Mouse (Mus musculus) forebrain, embryonic 11.5 days (tissue): ENCODE results near the gene Sulf2. TPM values are rescaled to one million over a fixed set of nuclear protein-coding genes. Genes with fewer than 3 reads are reported as not detected.

Experiments
- ATAC-seq: fragments of 200-750 bp; cut with Nextera tagmentation; replicated peaks from 2 replicates; pipeline ENCODE4 v1.8.0; 2017; ENCODE audit warnings: moderate TSS enrichment; ENCODE audit not compliant: low FRiP score
- DNase-seq: peaks from one replicate; pipeline ENCODE4 v3.0.0-alpha.2; 2017; ENCODE audit warnings: low spot score
- H3K27ac ChIP-seq: fragments of 300-500 bp; sonication (generic); 2 replicates; pipeline ENCODE4 v1.5.1; 2014; ENCODE audit warnings: low read depth, low read length
- H3K27me3 ChIP-seq: fragments of 300-500 bp; sonication (generic); 2 replicates; pipeline ENCODE4 v1.6.1; 2014; ENCODE audit warnings: mild to moderate bottlenecking, low read length, mixed read lengths; ENCODE audit not compliant: control insufficient read depth, insufficient read depth
- H3K36me3 ChIP-seq: fragments of 300-500 bp; sonication (generic); 2 replicates; pipeline ENCODE4 v1.6.1; 2014; ENCODE audit warnings: mild to moderate bottlenecking, low read length, moderate library complexity, mixed read lengths; ENCODE audit not compliant: control insufficient read depth, insufficient read depth
- H3K4me1 ChIP-seq: fragments of 300-500 bp; sonication (generic); replicated peaks from 2 replicates; pipeline ENCODE4 v1.6.1; 2014; ENCODE audit warnings: low read length, mixed read lengths; ENCODE audit not compliant: control insufficient read depth, insufficient read depth
- H3K4me2 ChIP-seq: fragments of 300-500 bp; sonication (generic); 2 replicates; pipeline ENCODE4 v1.6.1; 2014; ENCODE audit warnings: low read depth, mild to moderate bottlenecking, low read length, moderate library complexity, mixed read lengths; ENCODE audit not compliant: severe bottlenecking
- H3K4me3 ChIP-seq: fragments of 300-500 bp; sonication (generic); 2 replicates; pipeline ENCODE4 v1.5.1; 2014; ENCODE audit warnings: low read depth, low read length
- H3K9ac ChIP-seq: fragments of 300-500 bp; sonication (generic); 2 replicates; pipeline ENCODE4 v1.6.1; 2014; ENCODE audit warnings: low read length
- H3K9me3 ChIP-seq: fragments of 300-500 bp; sonication (generic); 2 replicates; pipeline ENCODE4 v1.6.1; 2016; ENCODE audit warnings: low read length, mixed read lengths; ENCODE audit not compliant: control insufficient read depth
- WGBS: fragments of 180-500 bp; shearing (Covaris S2); extraction: QIAGEN DNeasy Blood & Tissue Kit; methylation state at CpG from one replicate; pipeline ENCODE4 v1.1.7; 2014; 5-methylcytosine and 5-hydroxymethylcytosine counted together
- polyA plus RNA-seq: library from polyadenylated mRNA; unstranded; fragments of >200 nt; fragmentation: Nextera tagmentation; extraction: Ambion mirVana; gene quantifications from 2 replicates; pipeline ENCODE4 v1.2.1, GENCODE M21; 2014

The Sulf2 gene
- 97.9 and 102 TPM in 2 replicates for polyA plus RNA-seq

DNA sequence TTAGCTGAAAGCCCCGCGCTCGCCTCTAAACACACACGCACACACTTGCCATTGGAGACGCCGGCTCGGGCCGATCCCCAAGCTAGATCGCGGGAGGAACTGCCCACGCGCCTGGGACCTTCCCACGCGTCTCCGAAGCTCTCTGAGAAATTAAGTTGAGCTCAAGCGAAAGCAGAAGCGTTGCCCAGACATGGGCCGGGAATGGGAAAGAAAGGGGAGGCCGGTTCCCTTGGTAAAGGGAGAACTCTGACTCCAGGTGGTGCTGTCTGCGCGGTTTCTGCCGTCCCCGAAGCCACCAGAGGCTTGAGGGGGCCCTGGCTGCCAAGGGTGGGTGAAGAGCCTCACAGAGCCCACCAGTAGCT is at the start of gene Sulf2:
Gene Sulf2 (minus strand): TSS at position 210 of the 362 bp plus-strand sequence.
- under 1% methylated on average over 23 of the region's 23 CpGs for WGBS
- H3K4me1 ChIP-seq = peaks cover 35% of the 10 kb centered on the region
- peak; percentile 35 for ATAC-seq
- H3K4me2 ChIP-seq = peak within 1 kb of the TSS; percentile 89
- DNase-seq = peak; percentile 84
- H3K9ac ChIP-seq = peak within 1 kb of the TSS; percentile 89
- peak within 1 kb of the TSS; percentile 72 for H3K4me3 ChIP-seq
- no peaks in the 10 kb centered on the region for H3K36me3 ChIP-seq
- peak within 1 kb of the TSS; percentile 80 for H3K27ac ChIP-seq
- no peaks in the 10 kb centered on the region for H3K9me3 ChIP-seq
- no peaks in the 10 kb centered on the region for H3K27me3 ChIP-seq

DNA sequence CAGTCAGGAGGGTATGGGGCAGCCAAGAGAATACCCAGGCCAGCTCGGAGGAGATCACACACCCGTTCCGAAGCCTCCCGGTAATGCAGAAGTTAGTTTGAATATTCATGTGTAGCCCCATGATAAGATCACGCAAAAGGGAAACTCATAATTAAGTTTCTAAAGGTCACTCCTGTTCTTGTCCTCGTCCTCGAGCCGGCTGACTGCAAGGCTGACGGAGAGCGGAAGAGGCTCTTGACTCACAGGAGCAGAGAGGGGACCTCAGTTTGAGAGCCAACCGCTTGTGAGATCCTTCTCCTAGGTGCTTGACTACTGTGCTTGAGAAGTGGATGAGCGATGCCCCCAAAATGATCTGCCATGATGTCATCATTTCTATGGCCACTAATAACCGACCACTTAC is 48.7 kb upstream of the Sulf2 start:
- H3K4me2 ChIP-seq = no peak overlapping the region
- WGBS = 87% methylated on average over 13 of the region's 13 CpGs

DNA sequence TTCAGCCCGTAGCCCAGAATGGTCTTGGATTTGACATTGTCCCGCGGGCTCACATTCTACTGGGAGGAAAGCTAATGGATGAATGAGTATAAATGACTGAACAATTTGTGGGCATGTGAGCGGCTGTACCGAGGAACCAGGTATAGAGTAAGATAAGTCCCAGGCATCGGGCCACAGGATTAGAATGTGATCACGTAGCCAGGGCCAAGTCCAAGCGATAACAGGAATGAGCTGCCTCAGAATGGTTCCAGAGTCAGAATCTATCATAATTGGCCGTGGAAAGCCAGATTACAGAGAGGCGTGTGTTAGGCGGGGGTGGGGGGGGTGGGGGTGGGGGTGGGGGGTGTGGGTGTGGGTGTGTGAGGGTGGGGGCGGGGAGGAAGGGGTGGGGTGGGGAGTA is 48.2 kb upstream of the Sulf2 start:
- 85% methylated on average over 12 of the region's 12 CpGs for WGBS
- DNase-seq (no peak), ATAC-seq (no peak)
- Histone ChIP-seq H3K4me3 (no peak overlapping the region), H3K4me2 (no peak overlapping the region), H3K36me3 (no peaks in the 10 kb centered on the region), H3K27ac (no peak overlapping the region), H3K9me3 (no peaks in the 10 kb centered on the region), H3K9ac (no peak overlapping the region), H3K27me3 (no peaks in the 10 kb centered on the region), H3K4me1 (no peaks in the 10 kb centered on the region)

More for the DNA sequence above, 48.7 kb upstream of the Sulf2 start:
- Histone ChIP-seq H3K9me3 (no peaks in the 10 kb centered on the region), H3K9ac (no peak overlapping the region), H3K27ac (no peak overlapping the region), H3K4me3 (no peak overlapping the region), H3K27me3 (no peaks in the 10 kb centered on the region), H3K36me3 (no peaks in the 10 kb centered on the region), H3K4me1 (no peaks in the 10 kb centered on the region)
- DNase-seq (no peak), ATAC-seq (no peak)

DNA sequence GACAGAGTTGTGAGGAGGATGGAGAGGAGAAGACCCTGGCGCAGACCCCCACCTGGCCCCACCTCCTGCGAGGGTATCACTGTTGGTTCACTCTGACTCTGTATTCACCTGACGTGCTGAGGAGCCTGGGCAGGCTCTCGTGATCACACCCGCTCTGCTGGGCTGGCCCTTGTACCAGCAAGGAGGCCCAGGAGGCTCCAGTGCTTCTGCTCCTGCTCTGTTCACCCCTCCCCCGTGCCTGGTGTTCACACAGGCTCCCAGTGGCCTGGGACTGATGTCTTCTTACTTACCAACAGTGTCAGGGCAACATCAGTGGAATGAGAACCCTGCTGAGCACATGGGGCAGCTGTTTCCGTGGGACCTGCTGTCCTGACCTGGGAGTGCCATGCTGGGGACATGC is 42.5 kb upstream of the Sulf2 start:
- Histone ChIP-seq H3K4me1 (no peaks in the 10 kb centered on the region), H3K27me3 (no peaks in the 10 kb centered on the region), H3K36me3 (no peaks in the 10 kb centered on the region), H3K9ac (no peak overlapping the region), H3K4me2 (no peak overlapping the region), H3K27ac (no peak overlapping the region), H3K9me3 (no peaks in the 10 kb centered on the region), H3K4me3 (no peak overlapping the region)
- ATAC-seq (no peak), DNase-seq (no peak)
- 46% methylated on average over 7 of the region's 7 CpGs for WGBS

DNA sequence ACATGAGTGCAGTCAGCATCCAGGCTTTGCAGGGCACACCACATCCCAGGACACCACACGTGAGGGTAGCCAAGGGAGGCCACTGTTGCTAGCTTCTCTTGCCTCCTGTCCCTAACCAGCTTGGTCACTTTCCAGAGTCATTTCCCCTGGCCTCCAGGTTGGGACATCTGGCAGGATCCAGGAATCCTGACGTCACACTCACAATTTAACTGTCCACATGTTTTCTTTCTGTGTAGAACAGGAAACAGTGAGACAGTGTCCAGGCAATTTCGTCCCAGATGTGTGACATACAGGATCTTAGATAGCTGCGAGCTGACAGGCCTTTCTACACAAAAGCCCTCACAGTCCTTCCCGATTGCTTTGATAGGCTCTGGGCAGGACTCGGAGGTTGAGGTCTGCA is 41.6 kb upstream of the Sulf2 start:
- Histone ChIP-seq H3K4me3 (no peak overlapping the region), H3K9ac (no peak overlapping the region), H3K36me3 (no peaks in the 10 kb centered on the region), H3K27ac (no peak overlapping the region), H3K9me3 (no peaks in the 10 kb centered on the region), H3K27me3 (no peaks in the 10 kb centered on the region), H3K4me1 (no peaks in the 10 kb centered on the region), H3K4me2 (no peak overlapping the region)
- WGBS = 73% methylated on average over 6 of the region's 6 CpGs
- DNase-seq (no peak), ATAC-seq (no peak)

DNA sequence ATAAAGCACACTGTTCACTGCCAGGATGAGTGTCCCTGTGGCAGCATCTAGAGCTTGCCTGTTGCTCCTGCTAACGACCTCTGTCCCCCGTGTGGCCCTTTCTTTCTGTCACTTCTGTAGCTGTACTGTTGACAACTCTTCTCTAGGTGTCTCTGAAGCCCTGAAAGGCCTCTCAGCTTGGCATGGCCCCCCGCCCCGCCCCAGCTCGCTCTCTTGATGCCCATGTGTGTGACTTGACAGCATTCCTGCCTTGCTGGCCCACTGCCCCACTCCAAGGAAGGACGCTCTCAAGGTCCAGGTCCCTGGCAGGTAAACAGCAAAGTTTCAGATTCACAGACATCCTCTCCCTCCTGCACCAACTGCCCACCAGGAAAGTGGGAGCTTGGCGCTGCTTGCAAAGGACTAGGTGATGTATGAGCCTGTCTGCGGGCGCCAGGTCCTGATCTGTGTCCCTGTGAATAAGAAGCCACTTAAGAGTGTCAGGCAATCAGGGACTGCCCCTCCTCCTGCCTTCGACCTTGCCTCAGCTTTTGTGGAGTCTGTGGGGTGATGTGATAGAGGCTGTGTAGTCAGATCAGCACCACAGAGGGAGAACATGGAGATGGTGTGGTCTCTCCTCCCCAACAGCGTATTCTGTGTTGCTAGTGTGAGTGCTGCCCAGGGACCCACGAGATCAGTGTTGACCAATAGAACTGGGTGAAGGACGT is 40.8 kb upstream of the Sulf2 start:
- Histone ChIP-seq H3K4me1 (no peaks in the 10 kb centered on the region), H3K27ac (no peak overlapping the region), H3K9ac (no peak overlapping the region), H3K9me3 (no peaks in the 10 kb centered on the region), H3K27me3 (no peaks in the 10 kb centered on the region), H3K36me3 (no peaks in the 10 kb centered on the region), H3K4me2 (no peak overlapping the region), H3K4me3 (no peak overlapping the region)
- ATAC-seq (no peak), DNase-seq (no peak)
- 70% methylated on average over 13 of the region's 13 CpGs for WGBS

DNA sequence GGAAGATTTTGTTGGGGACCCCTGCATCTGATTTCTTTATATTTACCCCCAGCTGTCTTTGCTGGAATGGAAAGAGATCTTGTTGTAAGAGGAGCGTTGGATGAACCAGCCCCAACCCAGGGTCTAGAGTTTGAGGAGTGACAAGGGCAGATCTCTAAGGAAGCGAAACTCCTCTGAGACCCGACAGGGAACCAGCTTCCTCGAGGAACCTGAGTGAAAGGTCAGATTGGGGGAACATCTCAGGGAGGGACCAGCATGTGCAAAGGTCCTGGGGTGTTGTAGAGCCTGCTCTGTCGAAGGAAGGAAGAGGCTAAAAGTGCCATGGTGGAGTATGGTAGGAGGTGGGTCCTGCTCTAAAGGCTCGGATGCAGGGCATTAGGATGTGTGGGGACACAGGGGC is 39.6 kb upstream of the Sulf2 start:
- Histone ChIP-seq H3K9me3 (no peaks in the 10 kb centered on the region), H3K27ac (no peak overlapping the region), H3K4me2 (no peak overlapping the region), H3K9ac (no peak overlapping the region), H3K4me3 (no peak overlapping the region), H3K36me3 (no peaks in the 10 kb centered on the region), H3K27me3 (no peaks in the 10 kb centered on the region), H3K4me1 (no peaks in the 10 kb centered on the region; the same call in 1 of the 2 replicates)
- DNase-seq (no peak), ATAC-seq (no peak)
- WGBS = 81% methylated on average over 6 of the region's 6 CpGs

DNA sequence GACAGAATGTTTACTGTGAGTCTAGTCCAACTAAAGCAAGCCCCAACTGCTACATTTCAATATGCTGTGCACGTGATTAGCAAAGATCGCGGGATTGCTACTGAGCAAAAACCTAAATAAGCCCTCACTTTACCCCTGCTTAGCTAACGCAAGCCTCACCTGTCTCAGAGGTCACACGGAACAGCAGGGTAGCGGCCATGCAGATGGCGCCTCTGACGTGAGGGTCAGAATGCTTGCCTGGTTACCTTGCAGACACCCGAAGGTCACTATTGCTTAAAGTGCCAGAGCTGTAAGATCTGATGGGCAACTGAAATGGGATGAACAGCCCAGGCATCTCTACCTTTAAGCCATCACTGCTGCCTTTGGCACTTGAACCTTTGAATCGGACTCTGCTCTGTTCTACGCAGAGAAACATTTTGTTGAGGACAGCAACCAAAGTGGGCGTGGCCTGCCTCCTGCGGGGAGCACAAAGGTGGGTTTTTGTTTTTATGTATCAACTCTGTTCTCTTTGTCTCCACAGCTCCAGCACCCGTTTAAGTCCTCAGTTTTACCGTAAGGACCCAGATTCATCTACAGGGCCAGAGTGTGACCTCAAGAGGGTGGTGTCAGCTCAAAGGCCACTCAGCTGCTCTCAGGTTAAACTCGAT is 38.8 kb upstream of the Sulf2 start:
- no peak overlapping the region for H3K4me3 ChIP-seq
- H3K27me3 ChIP-seq = no peaks in the 10 kb centered on the region
- DNase-seq (no peak), ATAC-seq (no peak)
- no peak overlapping the region for H3K4me2 ChIP-seq
- no peaks in the 10 kb centered on the region; the same call in 1 of the 2 replicates for H3K4me1 ChIP-seq
- no peaks in the 10 kb centered on the region for H3K36me3 ChIP-seq
- no peak overlapping the region for H3K27ac ChIP-seq
- 65% methylated on average over 16 of the region's 16 CpGs for WGBS
- no peak overlapping the region for H3K9ac ChIP-seq
- no peaks in the 10 kb centered on the region for H3K9me3 ChIP-seq

DNA sequence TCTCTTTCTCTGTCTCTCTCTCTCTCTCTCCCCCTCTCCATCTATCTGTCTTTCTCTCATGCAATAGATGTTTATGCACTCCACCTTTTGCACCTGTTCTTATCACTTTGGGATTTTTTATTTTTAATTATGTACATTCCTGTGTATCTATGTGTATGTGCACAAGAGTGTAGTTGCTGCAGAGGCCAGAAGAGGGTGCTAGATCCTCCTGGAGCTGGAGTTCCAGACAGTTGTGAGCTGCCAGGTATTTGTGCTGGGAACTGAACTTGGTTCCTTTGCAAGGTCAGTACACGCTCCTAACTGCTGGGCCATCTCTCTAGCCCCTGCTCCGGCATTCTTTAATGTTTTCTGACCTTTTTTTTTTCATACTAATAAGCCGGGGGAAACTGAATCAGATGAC is 38.0 kb upstream of the Sulf2 start:
- no peaks in the 10 kb centered on the region for H3K36me3 ChIP-seq
- H3K9ac ChIP-seq = no peak overlapping the region
- H3K9me3 ChIP-seq = no peaks in the 10 kb centered on the region
- H3K4me3 ChIP-seq = no peak overlapping the region
- ATAC-seq (no peak), DNase-seq (no peak)
- no peaks in the 10 kb centered on the region; the same call in 1 of the 2 replicates for H3K27me3 ChIP-seq
- H3K27ac ChIP-seq = no peak overlapping the region
- H3K4me2 ChIP-seq = no peak overlapping the region
- H3K4me1 ChIP-seq = no peaks in the 10 kb centered on the region; the same call in 1 of the 2 replicates
- WGBS = 87% methylated on average over 3 of the region's 3 CpGs
